Mouse (Mus musculus) small intestine, adult 2 months (tissue): ENCODE measurements around the gene Gm4981.
"Not testable (repeated sequence)": the region's sequence is repeated elsewhere in the genome, so short reads cannot be mapped to it uniquely, and the experiment has no call there.

Source experiments
- CTCF ChIP-seq: fragments of 200-500 bp; IDR thresholded peaks from 2 replicates; pipeline ENCODE4 v1.5.1; 2012; ENCODE audit warnings: low read depth, mild to moderate bottlenecking, control low read depth, inconsistent platforms, low read length, moderate library complexity, mixed read lengths; ENCODE audit not compliant: insufficient replicate concordance, insufficient read length; ENCODE audit errors: extremely low read depth
- POLR2A ChIP-seq: fragments of 200-500 bp; IDR thresholded peaks from 2 replicates; pipeline ENCODE4 v1.6.1; 2012; ENCODE audit warnings: low read depth, mild to moderate bottlenecking, control low read depth, inconsistent platforms, low read length, moderate library complexity

- not testable (repeated sequence) for TF ChIP-seq POLR2A, CTCF
These were observed 2.8 kb downstream of the Gm4981 start for GRCm38 (mm10) chr10:58233740-58234121.
